Mouse (Mus musculus) embryonic fibroblast, embryonic 13.5 days (primary cell): ENCODE measurements around the gene Zfp652.

ENCODE experiments used
- CTCF ChIP-seq: IDR thresholded peaks from 2 replicates; pipeline ENCODE4 v1.5.1; 2011; ENCODE audit warnings: mild to moderate bottlenecking, control low read depth, low read length, moderate library complexity, borderline replicate concordance; ENCODE audit not compliant: insufficient read depth
- POLR2A ChIP-seq: IDR thresholded peaks from 2 replicates; pipeline ENCODE4 v1.6.1; 2011; ENCODE audit warnings: low read depth, mild to moderate bottlenecking, control low read depth, low read length, moderate library complexity

- TF ChIP-seq POLR2A (no peak), CTCF (no peak)
These were observed 126.1 kb downstream of the Zfp652 start for GRCm38 (mm10) chr11:95838598-95838997.
